17 mouse cellular contexts compared by ENCODE assay signal in genomic region chr17:56265869-56266268, GRCm38 (mm10). TPM values are rescaled to one million over a fixed set of nuclear protein-coding genes. Genes with fewer than 3 reads are reported as not detected.
DNase-seq lines count a peak whose midpoint lies in the region; ATAC-seq and TF ChIP-seq lines count a peak whose summit lies in the region.
"Had no signal": no experiment of that assay in that cellular context is flagged by ENCODE, and none has a peak within 500 bp of the region (broad histone marks: within the 10 kb centered on the region; RNA-seq: fewer than 3 reads in every experiment).

No protein-coding gene starts in this region.

- H3K4me1 ChIP-seq in heart, embryonic 13.5 days: peaks cover 41% of the 10 kb centered on the region
- H3K4me1 ChIP-seq in ES-E14 (ENCODE audit: control insufficient read depth in 2 of 2, insufficient read depth in 2 of 2, low read length in 2 of 2, poor library complexity in 1 of 2): peaks cover 2 to 18% of the 10 kb centered on the region in 2 experiments; a peak in 3 of 4 replicates

- H3K27ac ChIP-seq in heart, embryonic 13.5 days (replicated peaks): 0 out of 2 replicates have a peak overlapping the region, but pooled peaks have one; percentile 15
- H3K27ac ChIP-seq in ES-E14 (ENCODE audit: insufficient read depth, low read depth, low read length, poor library complexity, severe bottlenecking): no peak overlapping the region
- H3K27ac ChIP-seq: forebrain, embryonic 10.5 days had no signal

- H3K36me3 ChIP-seq in heart, embryonic 13.5 days: peaks cover 41% of the 10 kb centered on the region
- peaks cover 11% of the 10 kb centered on the region; the same call in 1 of the 2 replicates for H3K36me3 ChIP-seq in ES-E14 (ENCODE audit: control insufficient read depth, insufficient read depth, low read length, poor library complexity, severe bottlenecking)

- WGBS in heart, embryonic 13.5 days: 90% methylated on average over 3 of the region's 3 CpGs

- intact Hi-C loops in heart, postnatal 14 days (cut with DNase I): no loop called here

- no peak for ATAC-seq in heart, embryonic 13.5 days (ENCODE audit: extremely low read depth, insufficient number of reproducible peaks, low FRiP score, low TSS enrichment)
- ATAC-seq in granulocyte monocyte progenitor cell, adult 5-6 weeks (replicated peaks; ENCODE audit: poor library complexity, severe bottlenecking): peak; percentile 28
- ATAC-seq: hindbrain, embryonic 16.5 days had no signal

- no peak overlapping the region for H3K4me3 ChIP-seq in heart, embryonic 13.5 days
- H3K4me3 ChIP-seq in ES-E14 (ENCODE audit: insufficient read depth in 1 of 2, low read depth in 1 of 2, low read length in 2 of 2, poor library complexity in 1 of 2, severe bottlenecking in 1 of 2): no peak overlapping the region
- H3K4me3 ChIP-seq: forebrain, embryonic 10.5 days had no signal

- no peak overlapping the region for H3K4me2 ChIP-seq in heart, embryonic 13.5 days

- no peak for DNase-seq in heart, postnatal 14 days
- DNase-seq in 416B (ENCODE audit: low read depth) (peak; percentile 88), ES-E14 (ENCODE audit: low read depth, low spot score) (no peak)
- no peak for DNase-seq in cerebellum, adult 9-11 months
- no peak for DNase-seq in testis, postnatal 14 days (ENCODE audit: low spot score)
- DNase-seq: cerebellum, adult 8-10 months; kidney, adult 2 months had no signal

- H3K9me3 ChIP-seq in heart, embryonic 13.5 days: no peaks in the 10 kb centered on the region
- no peaks in the 10 kb centered on the region for H3K9me3 ChIP-seq in ES-E14 (ENCODE audit: control insufficient read depth, insufficient read depth, low read depth, low read length)
- H3K9me3 ChIP-seq: forebrain, embryonic 10.5 days had no signal

- H3K27me3 ChIP-seq in heart, embryonic 13.5 days (replicated peaks): no peaks in the 10 kb centered on the region

- in situ Hi-C loops in ES-E14 (cut with MboI; ENCODE audit: low sequenced_read_pairs in 2 of 2, unreplicated experiment in 2 of 2): no loop called here

- H3K9ac ChIP-seq in heart, embryonic 13.5 days: peak overlapping the region; percentile 50; the same call in 1 of the 2 replicates
- no peak overlapping the region for H3K9ac ChIP-seq in ES-E14 (ENCODE audit: insufficient read depth, low read depth, low read length, poor library complexity, severe bottlenecking)

TF ChIP-seq in ES-E14, 5 proteins besides CTCF, POLR2A, EP300 and RAD21:
- TF ChIP-seq ZNF384 (IDR thresholded peaks at IDR 0.05; ENCODE audit: low read depth, low read length): no peak
- no peak for TF ChIP-seq HCFC1 (IDR thresholded peaks at IDR 0.05; ENCODE audit: borderline replicate concordance, insufficient read depth, low read length)
- TF ChIP-seq ZC3H11A (IDR thresholded peaks at IDR 0.05; ENCODE audit: borderline replicate concordance, low read depth, low read length): no peak
- 0 out of 2 replicates have a peak, but pooled peaks have one; percentile 41 for TF ChIP-seq MAFK (IDR thresholded peaks at IDR 0.05; ENCODE audit: insufficient read depth, low read depth, low read length)

RNA-seq across cellular contexts. Expression of gene Fem1a, which starts 9.3 kb away (rescaled TPM):
- 17.2 and 18.5 TPM in 2 replicates for polyA plus RNA-seq in heart, embryonic 13.5 days (2015; fragmentation: Nextera tagmentation; extraction: Ambion mirVana)
- 10 to 100 TPM; 90.4 to 94.6 TPM for total RNA-seq in heart, postnatal 14 days (2021)
- total RNA-seq in ES-E14 (2012; rRNA removed): 18.8 and 18.9 TPM in 2 replicates
- total RNA-seq in granulocyte monocyte progenitor cell, adult 5-6 weeks (2014; fragmentation: Nextera tagmentation): 16.8 and 17.3 TPM in 2 replicates
- 25.6 and 26.5 TPM in 2 replicates for total RNA-seq in granulocyte monocyte progenitor cell, adult 5-6 weeks (2017)

RNA-seq across cellular contexts. Expression of gene Ticam1, which starts 10.7 kb away (rescaled TPM):
- 7.7 and 8.4 TPM in 2 replicates for polyA plus RNA-seq in heart, embryonic 13.5 days (2015; fragmentation: Nextera tagmentation; extraction: Ambion mirVana)
- 10 to 100 TPM in 1 of 2 experiments, 1 to 10 TPM in 1; 9.5 to 11.4 TPM for total RNA-seq in heart, postnatal 14 days (2021)
- 2.4 and 2.8 TPM in 2 replicates for total RNA-seq in ES-E14 (2012; rRNA removed)
- total RNA-seq in granulocyte monocyte progenitor cell, adult 5-6 weeks (2014; fragmentation: Nextera tagmentation): 8.2 and 14.5 TPM in 2 replicates
- total RNA-seq in granulocyte monocyte progenitor cell, adult 5-6 weeks (2017): 2.7 and 6.1 TPM in 2 replicates

RNA-seq across cellular contexts. Expression of gene Plin3, which starts 26.8 kb away (rescaled TPM):
- 67.1 and 71.8 TPM in 2 replicates for polyA plus RNA-seq in heart, embryonic 13.5 days (2015; fragmentation: Nextera tagmentation; extraction: Ambion mirVana)
- total RNA-seq in heart, postnatal 14 days (2021): 100 to 1,000 TPM; 115 to 133 TPM
- total RNA-seq in ES-E14 (2012; rRNA removed): 40.5 and 53.9 TPM in 2 replicates
- total RNA-seq in granulocyte monocyte progenitor cell, adult 5-6 weeks (2014; fragmentation: Nextera tagmentation): 17.0 and 19.3 TPM in 2 replicates
- total RNA-seq in granulocyte monocyte progenitor cell, adult 5-6 weeks (2017): 29.0 and 29.2 TPM in 2 replicates

RNA-seq across cellular contexts. Expression of gene Arrdc5, which starts 34.2 kb away (rescaled TPM):
- not detected in 2 replicates for polyA plus RNA-seq in heart, embryonic 13.5 days (2015; fragmentation: Nextera tagmentation; extraction: Ambion mirVana)
- under 1 TPM in 1 of 2 experiments, not detected in 1; 0.36 TPM for total RNA-seq in heart, postnatal 14 days (2021)
- 0.21 TPM in 1 of 2 replicates, not detected in the other for total RNA-seq in ES-E14 (2012; rRNA removed)
- not detected in 2 replicates for total RNA-seq in granulocyte monocyte progenitor cell, adult 5-6 weeks (2014; fragmentation: Nextera tagmentation)
- not detected in 2 replicates for total RNA-seq in granulocyte monocyte progenitor cell, adult 5-6 weeks (2017)
- total RNA-seq: gastrocnemius, adult 18-20 months; layer of hippocampus, adult 8-10 months; left cerebral cortex, postnatal 36 days; megakaryocyte progenitor cell, adult 5-6 weeks had no signal
- polyA plus RNA-seq: forebrain, embryonic 10.5 days; heart, embryonic 14.5 days; hindbrain, embryonic 16.5 days; kidney, adult 2 months; liver, embryonic 16.5 days had no signal

RNA-seq across cellular contexts. Expression of gene Uhrf1, which starts 37.3 kb away (rescaled TPM):
- 70.7 and 74.7 TPM in 2 replicates for polyA plus RNA-seq in heart, embryonic 13.5 days (2015; fragmentation: Nextera tagmentation; extraction: Ambion mirVana)
- total RNA-seq in heart, postnatal 14 days (2021): 10 to 100 TPM in 1 of 2 experiments, 1 to 10 TPM in 1; 4.8 to 12.2 TPM
- 238 and 265 TPM in 2 replicates for total RNA-seq in ES-E14 (2012; rRNA removed)
- total RNA-seq in granulocyte monocyte progenitor cell, adult 5-6 weeks (2014; fragmentation: Nextera tagmentation): 149 and 159 TPM in 2 replicates
- total RNA-seq in granulocyte monocyte progenitor cell, adult 5-6 weeks (2017): 168 and 171 TPM in 2 replicates
